Mouse (Mus musculus) testis, postnatal 14 days (tissue): ENCODE data around the gene Cldnd1.

Source experiments
- DNase-seq: peaks from one replicate; pipeline ENCODE4 v3.0.0; 2021; ENCODE audit warnings: low spot score

The Cldnd1 gene

DNA sequence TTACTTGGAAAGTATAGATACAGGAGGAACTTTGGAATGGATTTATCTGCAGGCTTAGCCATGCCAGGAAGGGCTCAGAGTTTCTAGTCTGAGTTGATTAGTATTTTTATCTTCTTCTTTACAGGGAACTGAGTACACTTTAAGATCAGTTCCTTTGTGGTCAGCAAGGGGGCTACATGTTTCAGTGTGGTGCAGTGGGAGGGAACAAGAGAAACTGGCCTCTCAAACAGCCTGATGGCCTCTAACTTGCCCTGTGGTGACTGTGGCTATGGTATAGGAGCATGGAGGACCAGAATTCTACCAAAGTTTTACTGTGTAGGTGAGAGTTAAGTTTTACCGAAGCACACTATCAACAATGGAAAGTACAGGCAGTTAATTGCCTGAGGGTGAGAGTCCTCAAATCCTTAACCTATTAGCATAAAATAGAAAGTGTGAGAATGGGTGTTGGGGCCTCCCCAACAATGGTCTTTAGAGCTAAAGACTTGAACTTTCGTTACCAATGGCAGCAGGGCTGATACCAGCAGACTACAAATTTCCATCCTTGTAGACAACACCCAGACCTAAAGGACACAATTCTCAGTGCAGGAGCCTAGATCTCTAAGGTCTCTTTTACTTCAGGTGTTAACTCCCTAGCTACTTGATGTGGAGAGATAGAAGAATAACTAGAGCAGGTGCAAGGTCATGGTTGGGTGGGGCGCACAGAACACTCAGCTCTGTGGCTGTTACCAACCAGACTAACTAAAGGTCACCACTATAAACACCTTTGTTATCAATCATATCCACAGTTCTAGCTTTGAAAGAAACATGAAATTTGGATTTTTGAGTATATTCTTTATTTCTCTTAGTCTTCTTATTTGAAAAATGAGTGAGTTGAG lies 18.9 kb upstream of the Cldnd1 start:
- DNase-seq = no peak

DNA sequence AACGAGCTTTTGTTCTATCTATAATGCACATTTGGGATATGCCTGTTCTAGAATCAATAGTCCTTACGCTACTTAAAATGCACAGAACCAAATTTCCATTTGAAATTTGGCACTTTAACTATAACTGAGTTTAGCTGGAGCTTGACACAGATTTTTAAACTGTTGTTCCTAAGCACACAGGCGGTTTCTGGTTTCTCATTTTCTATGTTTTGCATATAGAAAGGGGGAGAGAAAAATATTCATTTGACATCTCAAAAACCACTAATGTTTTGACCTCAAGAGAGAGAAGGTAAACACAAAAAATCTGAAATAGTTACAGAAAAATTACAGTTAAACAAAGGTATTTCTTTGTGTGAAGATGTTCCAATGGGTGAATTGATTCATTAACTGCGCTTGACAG lies 18.2 kb upstream of the Cldnd1 start:
- DNase-seq = no peak

DNA sequence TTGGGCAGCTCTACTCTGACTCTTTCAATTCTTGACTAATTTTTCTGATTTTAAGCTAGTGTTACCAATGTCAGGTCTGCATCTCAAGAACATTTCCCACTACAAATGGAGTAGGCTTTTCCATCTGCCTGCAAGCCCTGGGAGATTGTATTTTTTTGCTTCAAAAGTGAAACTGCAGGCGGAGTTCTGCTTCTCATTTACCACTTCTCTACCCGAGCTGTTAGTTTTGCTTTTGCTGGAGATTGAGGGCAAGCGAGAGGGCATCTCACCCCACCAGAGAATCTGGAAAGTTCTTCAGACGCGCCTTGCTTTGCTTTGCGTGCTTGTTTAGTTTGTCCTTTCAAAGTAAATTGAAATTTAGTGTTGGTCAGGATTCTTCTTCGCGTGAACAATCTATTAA lies 15.5 kb upstream of the Cldnd1 start:
- DNase-seq = no peak

DNA sequence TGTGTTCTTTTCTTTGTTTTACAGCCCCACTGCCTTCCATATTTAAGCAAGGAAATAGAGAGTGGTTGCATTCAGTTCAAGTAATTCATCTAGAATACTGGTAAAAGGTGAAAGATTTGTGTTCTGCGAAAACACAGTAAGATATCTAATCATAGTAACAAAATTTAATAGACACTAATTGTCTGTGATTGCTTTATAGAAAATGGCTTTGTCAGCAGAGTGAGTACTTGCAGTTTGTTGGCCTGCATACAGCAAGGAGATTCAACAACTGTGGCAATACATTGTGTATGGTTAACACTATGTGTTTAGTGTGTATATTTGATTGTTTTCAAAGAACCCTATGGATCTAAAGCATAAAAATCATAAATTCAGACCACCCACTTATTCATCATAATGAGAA lies 14.6 kb upstream of the Cldnd1 start:
- no peak for DNase-seq

DNA sequence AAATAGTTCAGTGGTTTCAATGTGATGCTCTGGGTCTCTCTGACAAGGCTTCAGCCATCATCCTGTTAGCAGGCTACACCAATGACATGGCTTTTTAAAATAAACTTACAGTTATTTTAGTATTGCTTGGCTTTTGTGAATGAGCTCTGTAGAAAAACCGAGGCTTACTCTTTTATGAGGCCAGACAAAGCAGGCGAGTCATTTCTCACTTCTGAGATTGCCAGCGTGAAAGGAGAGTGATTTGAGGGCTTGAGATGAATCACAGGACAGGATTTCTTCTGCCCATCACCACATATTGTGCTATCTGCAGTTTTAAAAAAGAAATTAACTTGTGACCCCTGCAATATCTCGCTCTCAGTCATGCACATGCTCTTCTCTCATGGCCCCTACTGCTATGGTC lies 12.7 kb upstream of the Cldnd1 start:
- DNase-seq = no peak

DNA sequence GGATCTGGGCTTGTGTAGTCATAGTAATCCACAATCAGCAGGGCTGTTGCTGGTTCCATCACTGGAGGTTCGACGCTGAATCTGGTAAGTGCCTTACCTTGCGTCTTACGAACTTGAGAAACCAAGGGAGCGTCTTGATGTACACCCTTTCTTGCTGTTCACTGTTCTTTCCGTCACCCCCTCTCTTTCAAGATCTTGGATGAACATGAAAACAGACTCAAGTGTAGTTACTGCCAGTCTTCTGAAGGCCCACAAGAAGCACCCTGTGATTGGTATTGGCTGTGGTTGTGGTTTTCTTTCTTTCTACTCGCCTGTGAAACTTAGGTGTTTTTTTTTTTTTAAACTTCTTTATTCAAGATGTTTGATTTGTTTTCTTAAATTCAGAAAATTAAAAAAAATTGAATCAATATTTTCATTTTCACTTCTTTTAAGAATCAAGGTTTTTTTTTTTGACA lies 9.0 kb upstream of the Cldnd1 start, which contains the start of gene Gpr15:
Gpr15 (minus strand) TSS at position 405 of the 455 bp plus-strand sequence.
- no peak for DNase-seq

DNA sequence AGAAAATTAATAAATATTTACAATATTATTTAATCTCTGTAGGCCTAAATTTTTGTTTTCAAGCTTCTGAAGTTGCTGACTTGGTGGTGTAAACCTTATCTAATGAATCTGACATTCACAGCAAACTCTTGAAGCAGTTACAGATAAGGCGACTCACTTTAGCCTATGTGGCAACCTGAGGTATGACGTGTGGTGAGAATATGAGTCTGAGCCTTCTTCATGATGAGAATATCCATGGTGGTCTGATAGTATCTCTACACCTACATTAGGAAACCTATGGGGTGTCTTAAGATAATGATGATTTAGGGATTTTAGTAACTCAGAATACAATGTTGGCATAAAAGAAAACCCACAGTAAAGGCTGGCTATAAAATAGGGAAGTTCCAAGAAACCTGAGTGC lies 5.4 kb upstream of the Cldnd1 start:
- DNase-seq = no peak

DNA sequence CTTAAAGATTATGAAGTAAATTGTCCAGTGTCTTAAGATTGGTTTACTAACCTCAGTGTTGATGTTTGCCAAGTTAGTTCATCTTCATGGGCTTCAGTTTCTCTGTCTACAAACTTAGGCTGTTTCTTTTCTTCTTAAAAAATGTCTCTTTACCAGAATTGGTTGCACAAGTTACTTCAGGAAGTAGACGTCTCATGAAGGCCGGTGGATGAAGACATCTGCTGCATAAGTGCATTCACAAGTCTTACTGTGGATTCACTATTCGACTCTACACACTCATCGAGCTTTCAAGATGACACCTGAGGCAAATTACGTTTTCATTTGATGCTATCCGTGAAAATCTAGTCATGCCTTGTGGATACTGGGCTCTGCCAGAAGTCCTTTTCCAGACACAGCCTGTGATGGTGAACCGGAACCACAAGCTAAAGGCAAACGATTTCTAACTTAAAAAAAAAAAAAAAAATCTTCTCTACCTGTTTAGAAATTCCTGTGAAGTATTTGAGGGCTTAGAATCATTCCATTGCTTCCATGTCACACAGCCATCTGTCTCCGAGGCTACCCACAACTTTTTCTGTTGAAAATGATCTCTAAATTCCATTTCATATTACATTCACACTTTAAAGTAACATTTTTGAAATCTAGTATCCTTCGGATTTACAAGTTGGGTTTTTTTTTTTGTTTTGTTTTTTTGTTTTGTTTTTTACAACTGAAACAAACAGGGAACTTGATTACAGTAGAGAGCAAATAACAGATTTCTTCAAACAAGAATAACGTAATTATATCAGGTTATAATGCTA lies 832 bp upstream of the Cldnd1 start:
- no peak for DNase-seq

DNA sequence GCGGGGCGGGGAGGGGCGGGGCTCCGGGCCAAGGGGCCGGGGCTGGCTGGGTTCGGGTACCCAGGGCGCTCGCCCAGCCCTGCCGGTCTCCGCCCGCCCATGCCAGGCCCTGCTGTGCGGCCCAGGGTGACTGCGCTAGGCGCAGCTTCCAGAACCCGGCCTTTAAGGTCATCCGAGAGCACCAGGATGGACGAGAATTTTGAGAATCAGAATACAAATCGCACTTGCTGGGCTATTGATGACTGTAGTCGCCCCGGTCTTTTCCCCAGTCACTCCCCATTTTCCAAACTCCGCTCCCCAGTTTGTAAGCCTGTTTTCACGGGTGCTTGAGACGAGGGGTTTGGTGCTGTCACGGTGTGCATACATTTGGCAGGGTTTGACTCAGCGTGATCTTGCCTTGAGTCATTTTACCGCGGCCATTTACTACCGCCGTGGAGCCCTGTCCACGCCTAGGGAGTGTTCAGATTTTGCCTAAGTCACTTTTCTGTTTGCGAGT lies 514 bp downstream of the Cldnd1 start:
- DNase-seq = no peak

DNA sequence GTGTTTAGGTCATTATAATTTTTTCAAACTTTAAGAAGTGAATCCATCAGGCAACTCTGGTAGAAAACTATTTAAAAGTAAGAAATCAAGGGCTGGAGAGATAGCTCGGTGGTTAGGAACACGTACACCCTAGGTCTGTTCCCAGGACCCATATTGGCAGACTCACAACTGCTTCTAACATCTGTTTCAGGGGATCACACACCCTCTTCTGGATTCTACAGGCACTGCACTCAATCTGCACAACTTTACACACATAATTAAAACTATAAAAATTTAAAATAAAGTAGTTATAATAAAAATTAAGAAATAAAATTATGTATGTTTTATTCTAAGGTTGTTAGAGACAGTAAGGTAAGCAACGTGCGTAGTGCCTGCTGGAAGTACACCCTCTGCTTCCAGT lies 10.5 kb downstream of the Cldnd1 start:
- no peak for DNase-seq

DNA sequence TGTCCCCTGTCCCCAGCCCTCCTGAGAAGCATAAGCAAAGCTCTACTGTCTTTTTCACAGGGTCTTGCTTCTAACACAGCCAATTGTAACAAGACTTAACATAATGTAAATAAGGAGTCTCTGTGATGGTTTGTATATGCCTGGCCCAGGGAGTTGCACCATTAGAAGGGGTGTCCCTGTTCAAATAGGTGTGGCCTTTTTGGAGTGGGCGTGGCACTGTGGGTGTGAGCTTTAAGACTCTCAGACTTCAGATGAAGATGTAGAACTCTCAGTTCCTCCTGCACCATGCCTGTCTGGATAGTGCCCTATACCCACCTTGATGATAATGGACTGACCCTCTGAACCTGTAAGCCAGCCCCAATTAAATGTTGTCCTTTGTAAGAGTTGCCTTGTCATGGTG lies 11.1 kb downstream of the Cldnd1 start:
- DNase-seq = no peak

DNA sequence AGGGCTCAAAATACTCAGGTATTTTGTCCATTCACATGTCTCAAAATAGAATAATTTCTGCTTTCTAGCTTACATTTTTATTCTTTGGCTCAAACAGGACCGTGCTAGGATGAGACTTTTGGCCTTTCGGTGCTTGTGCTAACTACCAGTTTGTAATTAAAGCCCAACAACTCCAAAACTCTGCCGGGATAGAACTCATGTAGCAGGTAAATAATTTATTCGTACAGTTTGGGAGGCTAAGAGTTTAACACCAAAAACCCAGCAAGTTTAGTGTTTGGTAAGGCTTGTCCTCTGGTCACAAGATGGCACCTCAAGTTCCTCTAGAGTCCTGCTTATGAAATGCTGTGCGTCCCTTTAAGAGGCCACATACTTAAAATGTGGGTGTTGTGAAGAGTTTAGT lies 13.0 kb downstream of the Cldnd1 start:
- no peak for DNase-seq

DNA sequence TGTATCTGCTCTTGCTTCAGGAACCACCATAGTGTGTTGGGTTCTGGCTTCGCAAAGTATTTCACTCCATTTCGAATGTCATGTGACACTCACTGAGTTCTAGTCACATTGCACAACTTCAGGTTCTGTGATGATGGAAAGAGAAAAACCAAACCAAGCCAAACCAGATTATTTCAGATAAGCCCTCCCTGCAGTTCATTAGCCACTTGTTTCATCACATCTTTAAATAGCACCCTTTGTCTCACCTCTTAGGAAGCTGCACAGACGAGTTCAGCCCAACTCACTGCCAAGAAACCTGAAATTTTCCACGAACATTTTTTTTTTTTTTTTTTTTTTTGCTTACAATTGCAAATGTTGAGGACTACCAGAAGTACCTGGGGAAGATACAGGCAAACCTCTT lies 19.0 kb downstream of the Cldnd1 start:
- no peak for DNase-seq

DNA sequence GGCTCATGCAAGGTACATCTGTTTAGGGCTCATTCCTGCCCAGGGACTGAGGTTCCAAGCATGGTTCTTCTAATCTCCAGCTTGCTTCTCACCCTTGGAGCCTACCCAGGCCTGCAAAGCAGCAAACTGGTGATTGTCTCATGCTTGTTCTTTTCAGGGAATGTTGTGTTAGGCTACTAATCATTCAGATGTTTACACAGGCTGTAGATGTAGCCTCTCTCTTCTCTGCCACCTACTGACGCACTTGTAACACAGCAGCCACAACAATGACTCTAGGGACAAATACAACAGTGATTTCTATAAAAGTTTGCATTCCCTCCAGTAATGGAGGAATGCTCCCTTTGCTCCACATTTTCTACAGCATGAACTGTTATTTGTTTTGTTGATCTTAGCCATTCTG lies 23.6 kb downstream of the Cldnd1 start:
- no peak for DNase-seq

DNA sequence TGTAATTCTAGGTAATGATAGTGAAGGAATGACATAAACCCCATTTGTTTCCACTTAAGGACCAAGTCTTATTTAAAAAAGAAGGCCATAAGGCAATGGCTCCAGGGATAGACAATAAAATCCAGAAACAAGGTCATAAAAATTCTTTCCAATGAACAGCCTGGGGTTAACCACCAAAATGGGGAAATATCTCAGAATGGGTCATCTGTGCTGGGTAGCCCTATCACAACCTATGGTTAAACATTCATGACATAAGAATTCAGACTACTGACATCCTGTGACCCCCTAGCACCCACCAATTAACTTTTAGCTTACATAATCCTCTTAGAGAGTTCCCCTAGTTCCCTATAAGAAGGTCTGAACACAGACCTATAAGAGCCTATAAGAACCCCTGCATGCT lies 28.5 kb downstream of the Cldnd1 start:
- no peak for DNase-seq

DNA sequence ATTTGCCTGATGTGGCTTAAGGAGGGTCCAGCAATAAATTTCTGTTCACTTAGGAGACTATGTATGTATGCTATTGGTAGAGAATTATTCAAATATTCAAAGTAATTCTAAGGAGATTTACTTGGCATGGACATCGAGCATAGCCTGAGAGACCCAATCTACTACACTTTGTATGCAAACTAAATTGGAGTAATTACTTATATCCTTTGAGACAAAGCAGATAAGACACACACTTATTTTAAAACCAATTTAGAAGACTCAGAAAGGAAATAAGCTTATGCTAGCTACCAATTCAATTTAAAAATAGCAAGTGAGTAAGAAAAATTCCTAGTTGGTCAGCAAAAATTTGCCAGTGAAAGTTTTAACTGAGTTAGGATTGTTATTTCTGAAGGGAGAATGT lies 35.4 kb downstream of the Cldnd1 start, which contains the start of gene Olfr172:
Olfr172 (minus strand) TSS at position 101 of the 400 bp plus-strand sequence.
- DNase-seq = no peak
